Mouse (Mus musculus) brain, embryonic 18.5 days (tissue): ENCODE data around the gene Gm45844.
"Not testable (repeated sequence)": the region's sequence is repeated elsewhere in the genome, so short reads cannot be mapped to it uniquely, and the experiment has no call there.

Experiments used
- DNase-seq: peaks from one replicate; pipeline ENCODE4 v3.0.0-alpha.2; 2012; ENCODE audit warnings: low read depth, low spot score

Gene Gm45844

DNA sequence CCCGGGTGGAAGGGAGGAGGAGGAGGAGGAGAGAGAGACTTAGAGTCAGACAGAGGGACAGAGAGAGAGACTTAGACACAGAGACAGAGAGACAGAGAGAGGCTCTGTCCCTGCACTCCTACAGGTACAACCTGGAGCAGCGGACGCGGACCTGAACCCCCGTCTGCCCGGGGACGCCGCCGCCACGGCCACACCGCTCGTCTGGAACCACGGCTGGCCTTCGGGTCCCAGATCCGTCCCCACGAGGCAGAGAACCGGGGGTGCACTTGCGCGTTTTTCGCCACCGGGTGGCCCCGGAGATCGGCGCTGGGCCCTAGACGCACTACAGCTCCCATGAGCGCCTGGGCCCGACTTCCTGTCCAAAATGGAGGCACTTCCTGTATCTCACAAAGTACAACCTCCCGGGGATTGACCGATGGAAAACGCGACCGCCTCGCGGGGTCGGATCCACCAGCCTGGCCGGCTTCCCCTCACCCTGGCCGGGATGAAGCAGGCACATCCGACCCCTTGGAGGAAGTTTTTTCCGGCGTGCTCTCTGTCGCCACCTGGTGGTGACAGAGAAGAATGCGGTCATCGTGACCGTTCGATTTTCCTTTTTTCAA is at the start of gene Gm45844:
Gene Gm45844 (minus strand): TSS at position 324 of the 602 bp plus-strand sequence.
- DNase-seq, result not testable (repeated sequence)

DNA sequence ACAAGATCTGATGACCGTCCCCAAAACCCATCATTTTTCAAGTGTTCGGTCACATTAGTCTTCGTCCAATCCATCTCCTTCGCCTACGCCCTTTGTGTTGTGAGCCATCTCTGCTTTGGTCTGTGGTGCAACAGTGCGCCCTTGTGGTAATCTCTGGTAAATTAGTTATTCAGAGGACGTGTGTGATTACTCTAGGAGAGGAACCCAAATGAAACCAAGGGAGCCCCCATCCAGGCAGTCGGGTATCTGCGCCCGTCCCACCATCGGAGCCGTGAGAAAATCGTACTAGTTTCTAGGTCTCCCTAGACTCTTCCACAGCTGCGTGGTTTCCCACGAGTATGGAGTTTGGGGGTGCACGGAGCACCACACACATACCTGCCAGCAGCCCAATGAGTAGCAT is 17.5 kb upstream of the Gm45844 start:
- no peak for DNase-seq

DNA sequence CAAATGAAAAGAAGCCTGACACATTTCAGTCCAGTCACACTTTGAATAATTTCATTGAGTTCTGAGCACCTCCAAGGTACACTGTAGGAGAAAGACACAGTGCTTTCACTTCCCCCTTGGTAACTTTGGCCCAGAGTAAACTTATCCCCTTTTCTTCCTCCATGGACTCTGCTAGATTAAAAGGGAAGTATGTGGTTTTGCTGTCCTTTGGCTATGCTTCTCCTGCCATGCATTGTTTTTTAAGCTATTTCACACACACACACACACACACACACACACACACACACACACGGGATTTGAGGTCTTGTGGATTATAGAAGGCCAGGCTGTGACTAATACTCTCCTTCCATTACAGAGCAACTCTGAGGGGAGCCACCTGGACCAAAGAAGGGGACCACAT is 3.3 kb upstream of the Gm45844 start:
- no peak for DNase-seq

DNA sequence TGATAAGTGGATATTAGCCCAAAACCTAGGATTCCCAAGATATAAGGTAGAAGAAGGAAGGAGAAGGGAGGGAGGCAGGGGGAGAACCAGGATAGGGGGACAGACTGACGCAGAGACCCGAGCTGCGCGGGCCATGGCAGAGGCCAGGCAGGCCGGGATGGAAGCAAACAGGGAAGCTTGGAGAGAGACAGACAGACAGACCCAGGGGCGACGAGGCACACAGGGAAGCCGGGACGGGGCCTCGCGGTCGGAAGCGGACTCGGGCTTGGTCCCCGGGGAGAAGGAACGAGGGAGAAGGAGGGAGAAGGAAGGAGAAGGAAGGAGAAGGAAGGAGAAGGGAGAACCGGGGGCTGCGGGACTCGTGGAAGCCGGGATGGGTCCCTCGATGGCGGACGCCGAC is 533 bp downstream of the Gm45844 start:
- not testable (repeated sequence) for DNase-seq

DNA sequence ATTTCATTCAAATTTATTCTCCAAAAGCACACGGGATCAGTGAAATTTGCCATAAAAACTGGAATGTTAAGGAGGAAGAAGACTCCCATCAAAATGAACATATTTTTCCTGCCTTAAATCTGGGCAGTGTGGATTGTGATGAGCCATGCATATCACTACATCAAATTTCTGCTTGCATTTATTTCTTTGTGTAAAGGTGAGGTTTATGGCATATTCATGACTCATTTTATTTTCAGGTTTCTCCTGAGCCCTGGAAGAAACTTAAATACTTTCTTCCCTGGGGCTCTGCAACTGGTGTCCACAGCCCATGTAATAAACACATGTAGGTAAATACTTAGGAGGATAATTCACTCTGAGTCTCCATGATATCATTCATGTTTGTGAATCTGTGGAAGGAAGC is 30.9 kb downstream of the Gm45844 start, which contains the start of gene Vmn2r29:
Gene Vmn2r29 (minus strand): TSS at position 101 of the 400 bp plus-strand sequence.
- DNase-seq, result not testable (repeated sequence)

DNA sequence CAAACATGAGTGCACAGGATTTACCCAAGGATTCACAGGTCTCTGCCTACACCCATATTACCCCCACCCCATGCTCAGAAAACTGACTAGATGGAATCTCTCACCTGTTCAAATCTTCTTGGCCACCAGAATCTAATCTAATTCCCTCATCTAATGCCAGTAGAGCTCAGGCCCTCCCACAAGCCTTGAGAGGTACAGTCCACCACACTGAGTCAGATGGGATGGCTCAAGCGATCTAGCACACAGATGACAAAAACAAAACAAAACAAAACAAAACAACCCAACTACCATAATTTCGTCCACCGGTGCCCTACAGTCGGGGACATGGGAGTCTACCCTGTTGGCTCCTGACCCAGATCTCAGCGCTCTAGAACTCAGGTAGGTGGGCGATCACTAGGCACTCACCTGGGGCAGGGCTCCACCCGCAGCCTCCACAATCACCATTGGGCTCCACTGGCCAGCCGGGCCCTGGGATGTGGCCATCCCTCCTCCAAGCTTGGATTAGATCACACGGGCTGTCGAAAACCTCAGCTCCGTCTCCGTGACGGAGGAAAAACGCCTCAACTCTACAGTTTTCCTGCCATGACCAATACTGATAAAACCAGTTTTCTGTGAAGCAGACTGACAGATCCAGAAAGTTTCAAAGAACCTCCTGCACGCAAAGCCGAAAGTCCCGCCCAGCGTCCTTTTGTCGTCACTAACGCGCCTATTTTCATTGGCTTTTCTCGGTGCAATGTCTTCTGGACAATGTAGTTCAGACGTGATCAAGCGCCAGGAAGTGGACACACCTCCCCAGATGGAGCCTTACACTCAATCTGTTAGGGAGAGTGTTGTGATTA is 68.6 kb downstream of the Gm45844 start, which contains the start of gene Zfp772:
Gene Zfp772 (minus strand): TSS at position 686 of the 839 bp plus-strand sequence.
- peak; percentile 30 for DNase-seq

DNA sequence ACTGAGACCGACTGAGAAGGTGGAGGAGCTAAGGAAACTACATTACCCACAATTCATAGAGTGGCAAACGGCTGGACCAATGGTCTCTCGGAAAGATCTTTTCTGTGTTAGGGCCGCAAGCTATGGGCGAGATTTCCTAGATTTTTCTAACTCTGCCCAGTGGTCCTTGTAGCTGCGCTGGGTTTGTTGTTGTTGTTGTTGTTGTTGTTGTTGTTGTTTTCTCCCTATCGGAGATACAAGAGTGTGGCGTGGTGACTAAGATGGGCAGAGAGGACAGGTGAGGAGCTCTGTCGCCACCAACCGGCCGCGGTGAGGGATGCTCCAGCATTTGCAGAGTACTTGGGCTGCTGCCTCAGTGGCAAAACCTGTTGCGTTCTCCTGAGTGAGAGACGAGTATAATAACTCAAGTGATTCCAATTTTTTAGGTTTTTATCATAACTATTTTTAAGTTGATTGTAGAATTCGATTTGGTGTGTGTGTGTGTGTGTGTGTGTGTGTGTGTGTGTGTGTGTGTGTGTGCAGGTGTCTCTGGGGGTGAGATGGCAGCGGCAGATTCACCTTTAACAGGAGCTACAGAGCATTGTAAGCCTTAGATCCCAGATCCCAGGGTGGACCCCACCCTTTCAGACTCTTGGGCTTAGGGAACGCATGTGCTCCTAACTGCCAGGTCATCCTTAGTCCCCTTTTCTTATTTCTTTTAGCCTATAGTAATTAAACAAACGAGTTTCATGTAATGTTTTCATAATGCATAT is 89.7 kb downstream of the Gm45844 start:
- DNase-seq, result peak; percentile 52

DNA sequence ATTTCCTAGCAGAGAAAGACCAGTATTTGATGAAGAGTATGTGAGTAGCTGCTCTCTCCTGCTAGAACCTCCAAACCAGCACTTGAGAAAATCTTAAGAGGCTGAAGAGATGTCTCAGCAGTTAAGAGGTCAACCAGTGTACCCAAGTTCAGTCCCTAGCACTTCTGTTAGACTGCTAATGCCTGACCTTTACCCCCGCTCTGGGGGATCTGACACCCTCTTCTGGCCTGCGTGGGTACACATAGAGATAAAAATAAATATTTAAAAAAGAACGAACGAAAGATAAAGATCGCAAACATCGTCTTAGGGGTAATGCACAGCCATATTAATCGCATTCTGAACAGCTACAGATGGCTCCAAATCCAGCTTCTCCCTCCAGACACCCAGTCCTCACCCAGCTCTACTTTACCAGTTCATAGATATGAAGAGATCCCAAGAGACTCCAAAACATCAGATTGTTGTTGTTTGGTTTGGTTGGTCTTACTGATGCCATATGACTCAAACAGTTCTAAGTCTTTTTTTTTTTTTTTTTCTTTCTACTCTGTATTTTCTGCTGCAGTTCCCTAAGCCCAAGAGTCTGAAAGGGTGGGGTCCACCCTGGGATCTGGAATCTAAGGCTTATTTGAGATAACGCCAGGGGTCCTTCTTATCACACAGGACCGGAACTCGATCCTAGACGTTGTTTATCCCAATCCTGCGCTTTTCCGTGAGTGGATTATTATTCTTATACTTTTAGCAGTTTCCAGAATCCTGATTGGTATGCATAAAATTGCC is 90.5 kb downstream of the Gm45844 start:
- DNase-seq, result no peak

DNA sequence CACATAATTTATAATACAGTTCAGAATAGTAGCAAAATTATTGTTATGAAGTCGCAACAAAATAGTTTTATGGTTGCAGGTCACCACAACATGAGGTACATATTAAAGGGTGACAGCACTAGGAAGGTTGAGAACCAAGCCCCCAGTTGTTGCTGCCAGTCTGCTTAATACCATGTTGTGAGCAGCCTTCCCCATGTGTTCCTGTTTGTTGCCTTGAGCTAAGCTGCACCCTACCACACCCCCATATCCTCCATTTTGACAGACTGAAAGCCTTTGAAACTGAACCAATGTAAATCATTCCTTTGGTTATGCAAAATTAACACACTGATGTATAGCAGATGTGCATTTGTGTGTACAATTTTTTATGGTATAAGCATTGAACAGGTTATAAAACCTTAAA is 92.2 kb downstream of the Gm45844 start:
- no peak for DNase-seq

DNA sequence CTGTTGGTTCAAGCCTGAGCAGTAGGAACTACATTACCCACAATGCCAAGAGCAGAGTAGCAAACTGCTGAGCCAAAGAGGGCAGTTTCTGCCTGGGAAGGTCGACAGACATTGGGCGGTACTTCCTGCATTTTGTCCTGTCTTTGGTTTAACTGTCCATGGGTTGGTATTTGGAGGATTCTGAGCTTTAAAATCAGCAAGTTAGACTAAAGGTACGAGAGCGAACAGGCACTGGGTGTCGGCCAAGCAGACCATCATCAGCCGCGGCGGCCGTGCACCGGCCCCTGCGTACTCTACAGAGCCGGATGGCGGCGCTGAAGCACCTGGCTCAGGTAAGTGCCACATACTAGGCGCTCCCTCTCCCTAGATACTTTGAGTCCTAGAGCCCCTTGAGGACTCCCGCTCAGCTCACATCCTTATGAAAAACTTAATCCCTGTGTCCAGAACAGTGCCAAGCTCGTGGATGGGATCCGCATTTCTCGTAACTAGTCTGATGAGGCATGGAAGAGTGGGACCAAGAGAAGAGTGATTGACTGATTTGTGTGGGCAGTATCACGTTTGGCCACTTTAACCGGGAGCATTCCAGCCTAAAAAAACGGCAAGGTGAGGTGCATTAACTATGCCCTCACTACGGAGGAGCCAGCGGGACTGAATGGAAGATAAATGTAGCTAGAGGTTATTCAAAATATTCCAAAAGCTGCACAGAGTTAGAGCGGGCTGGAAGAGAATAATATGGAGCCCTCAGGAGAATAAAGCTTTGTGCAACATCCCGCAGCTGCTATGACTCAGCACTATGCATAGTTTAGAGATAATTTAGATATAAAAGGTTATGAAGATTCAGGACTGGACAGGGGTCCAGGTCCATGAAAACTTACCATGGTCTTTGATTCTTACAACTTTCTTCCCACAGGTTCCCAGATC is 106.6 kb downstream of the Gm45844 start, which contains the start of gene Zfp418:
Gene Zfp418 (plus strand): TSS at position 104 of the 921 bp plus-strand sequence.
- peak; percentile 74 for DNase-seq
